Mouse (Mus musculus): ENCODE results near the gene Nox4. TPM values are rescaled to one million over a fixed set of nuclear protein-coding genes. Genes with fewer than 3 reads are reported as not detected.
"Not testable (repeated sequence)": the region's sequence is repeated elsewhere in the genome, so short reads cannot be mapped to it uniquely, and the experiment has no call there.

Nox4 gene
- polyA plus RNA-seq, 1 experiment from 2014 or later: 3.2 TPM

DNA sequence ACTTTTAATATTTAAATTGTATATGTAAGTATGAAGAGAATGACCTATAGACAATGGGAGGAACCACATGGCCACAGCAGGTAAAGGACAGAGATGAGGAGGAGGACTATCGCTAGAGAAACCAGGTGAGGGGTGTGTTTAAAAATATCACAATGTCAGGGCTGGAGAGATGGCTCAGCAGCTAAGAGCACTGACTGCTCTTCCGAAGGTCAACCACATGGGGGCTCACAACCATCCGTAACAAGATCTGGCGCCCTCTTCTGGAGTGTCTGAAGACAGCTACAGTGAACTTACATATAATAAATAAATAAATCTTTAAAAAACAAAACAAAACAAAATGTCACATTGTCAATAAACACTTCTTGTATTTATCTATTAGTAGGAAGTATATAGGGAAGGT lies 165.5 kb downstream of the Nox4 start:
- 8% methylated on average over 4 of the region's 4 CpGs for WGBS
- H3K9me3 ChIP-seq (replicated peaks); H3K4me1 ChIP-seq; DNase-seq (ENCODE audit: low spot score); H3K36me3 ChIP-seq; H3K4me3 ChIP-seq; H3K27me3 ChIP-seq (ENCODE audit: low read depth, poor library complexity, severe bottlenecking); H3K27ac ChIP-seq (replicated peaks): not testable (repeated sequence)

DNA sequence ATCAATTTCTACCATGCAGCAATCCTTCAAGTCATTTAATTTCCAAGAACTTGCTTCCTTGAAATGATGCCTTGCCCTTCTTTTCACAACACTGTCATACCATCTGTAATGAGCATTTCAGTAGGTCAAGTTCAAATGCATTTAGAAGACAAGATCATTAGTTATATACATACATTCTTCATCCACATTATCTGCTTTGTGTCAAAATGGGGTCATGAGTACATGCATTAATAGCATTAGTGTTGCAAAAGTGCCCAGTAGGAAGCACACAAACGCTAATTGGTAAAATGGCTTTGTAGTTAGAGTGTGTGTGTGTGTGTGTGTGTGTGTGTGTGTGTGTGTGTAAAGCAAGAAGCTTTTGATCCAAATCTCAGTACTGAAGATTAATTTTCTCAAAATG lies 167.4 kb downstream of the Nox4 start:
- Histone ChIP-seq H3K27me3 (ENCODE audit: low read depth, poor library complexity, severe bottlenecking) (no peaks in the 10 kb centered on the region), H3K36me3 (no peaks in the 10 kb centered on the region), H3K27ac (replicated peaks) (no peak overlapping the region), H3K4me1 (no peaks in the 10 kb centered on the region), H3K4me3 (no peak overlapping the region), H3K9me3 (replicated peaks) (no peaks in the 10 kb centered on the region)
- WGBS: 83% methylated on average over 1 of the region's 1 CpGs
- no peak for DNase-seq (ENCODE audit: low spot score)

Other genes with a start within 250 kb of the Nox4 start
- gene Vmn2r79, start 250.0 kb upstream of the Nox4 start, polyA plus RNA-seq (2016; fragmentation: Nextera tagmentation; extraction: Ambion mirVana): 0.01 TPM in 1 of 2 replicates, not detected in the other
- 0.10 and 0.33 TPM in 2 replicates for gene Tyr, start 247.4 kb downstream of the Nox4 start, polyA plus RNA-seq (2016; fragmentation: Nextera tagmentation; extraction: Ambion mirVana)